ENCODE assay signal across 10 mouse cellular contexts in the genomic region with DNA sequence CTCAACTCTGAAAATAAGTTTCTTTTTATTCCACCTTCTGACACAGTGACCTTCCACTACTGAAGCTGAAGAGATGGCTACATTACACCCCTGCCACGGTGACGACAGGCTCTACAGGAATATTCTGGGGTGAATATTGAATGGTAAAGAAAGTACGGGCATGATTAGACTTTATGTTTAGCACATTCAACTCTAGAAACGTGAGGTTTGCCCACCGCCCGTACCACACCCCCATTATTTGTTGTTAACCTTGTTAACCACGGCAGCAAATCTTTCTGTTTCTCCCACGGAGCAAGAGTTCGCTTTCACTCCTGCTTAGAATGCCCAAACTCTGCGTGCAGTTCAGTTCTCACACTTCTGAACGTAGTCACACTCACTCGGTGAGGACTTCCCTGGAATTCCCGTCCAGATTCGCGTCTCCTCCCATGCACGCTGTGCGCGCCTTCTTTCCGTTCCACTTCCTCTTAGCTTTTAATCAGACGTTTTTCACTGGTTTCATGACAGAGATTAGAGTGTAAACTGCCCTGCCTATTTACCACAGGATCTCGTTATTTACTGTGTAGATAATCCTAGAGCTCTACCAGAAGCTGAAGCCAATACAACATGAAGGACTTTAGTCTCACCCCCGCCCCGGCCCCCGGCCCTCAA.
DNase-seq lines count a peak whose midpoint lies in the region; ATAC-seq and TF ChIP-seq lines count a peak whose summit lies in the region.
"Had no signal": no experiment of that assay in that cellular context is flagged by ENCODE, and none has a peak within 500 bp of the region (broad histone marks: within the 10 kb centered on the region; RNA-seq: fewer than 3 reads in every experiment).

No protein-coding gene starts in this region.

- WGBS in heart, embryonic 12.5 days, result 39% methylated on average over 24 of the region's 24 CpGs
- 76% methylated on average over 24 of the region's 24 CpGs for WGBS in limb, embryonic 10.5 days
- 17% methylated on average over 24 of the region's 24 CpGs for WGBS in stomach, embryonic 14.5 days

- no peaks in the 10 kb centered on the region for H3K27me3 ChIP-seq in heart, embryonic 12.5 days (replicated peaks)
- no peaks in the 10 kb centered on the region for H3K27me3 ChIP-seq in limb, embryonic 10.5 days (ENCODE audit: low read depth, poor library complexity, severe bottlenecking)
- no peaks in the 10 kb centered on the region for H3K27me3 ChIP-seq in stomach, embryonic 14.5 days (ENCODE audit: control insufficient read depth, insufficient read depth, low read length)
- H3K27me3 ChIP-seq: neural tube, embryonic 13.5 days had no signal

- H3K4me1 ChIP-seq in heart, embryonic 12.5 days (replicated peaks), result peaks cover 35% of the 10 kb centered on the region
- peaks cover 48% of the 10 kb centered on the region for H3K4me1 ChIP-seq in limb, embryonic 10.5 days
- peaks cover 47% of the 10 kb centered on the region for H3K4me1 ChIP-seq in stomach, embryonic 14.5 days (ENCODE audit: control insufficient read depth, insufficient read depth, low read length)

- H3K36me3 ChIP-seq in heart, embryonic 12.5 days, result peaks cover 15% of the 10 kb centered on the region
- H3K36me3 ChIP-seq in limb, embryonic 10.5 days, result no peaks in the 10 kb centered on the region
- no peaks in the 10 kb centered on the region for H3K36me3 ChIP-seq in stomach, embryonic 14.5 days (ENCODE audit: control insufficient read depth, insufficient read depth, low read length)
- H3K36me3 ChIP-seq: neural tube, embryonic 13.5 days had no signal

- no peak for DNase-seq in heart, adult 18-20 months
- peak; percentile 41 for DNase-seq in retina, postnatal 1 day
- DNase-seq in retina, embryonic 14.5 days (ENCODE audit: low spot score), result no peak
- no peak for DNase-seq in limb, embryonic 10.5 days (ENCODE audit: low spot score)
- DNase-seq in layer of hippocampus, adult 2 months (ENCODE audit: low spot score in 2 of 2), result no peak
- no peak for DNase-seq in cerebellum, adult 11-12 months
- DNase-seq: thymus, postnatal 14 days had no signal

- H3K4me3 ChIP-seq in heart, embryonic 12.5 days, result no peak overlapping the region
- H3K4me3 ChIP-seq in limb, embryonic 10.5 days, result no peak overlapping the region
- peak overlapping the region; percentile 6 for H3K4me3 ChIP-seq in stomach, embryonic 14.5 days (ENCODE audit: low read depth, low read length)
- H3K4me3 ChIP-seq in layer of hippocampus, adult 2 months, result no peak overlapping the region
- H3K4me3 ChIP-seq: neural tube, embryonic 13.5 days had no signal

- peak overlapping the region; percentile 39 for H3K4me2 ChIP-seq in heart, embryonic 12.5 days
- H3K4me2 ChIP-seq in stomach, embryonic 14.5 days (replicated peaks; ENCODE audit: low read depth, low read length), result peak overlapping the region; percentile 42
- H3K4me2 ChIP-seq: neural tube, embryonic 13.5 days had no signal

- peak overlapping the region; percentile 63 for H3K27ac ChIP-seq in heart, embryonic 12.5 days (ENCODE audit: poor library complexity, severe bottlenecking)
- peak overlapping the region; percentile 72 for H3K27ac ChIP-seq in limb, embryonic 10.5 days
- H3K27ac ChIP-seq in stomach, embryonic 14.5 days (ENCODE audit: low read length), result peak overlapping the region; percentile 92
- H3K27ac ChIP-seq in layer of hippocampus, adult 2 months, result no peak overlapping the region
- H3K27ac ChIP-seq: neural tube, embryonic 13.5 days had no signal

- 0 out of 2 replicates have a peak, but pooled peaks have one; percentile 18 for ATAC-seq in heart, embryonic 12.5 days (ENCODE audit: insufficient number of reproducible peaks, low FRiP score)
- no peak for ATAC-seq in stomach, embryonic 14.5 days (ENCODE audit: insufficient number of reproducible peaks, insufficient read depth, low FRiP score, low read depth)

- TF ChIP-seq CTCF in layer of hippocampus, adult 2 months (conservative IDR thresholded peaks at IDR 0.05), result no peak

- no peaks in the 10 kb centered on the region for H3K9me3 ChIP-seq in heart, embryonic 12.5 days (replicated peaks)
- H3K9me3 ChIP-seq in limb, embryonic 10.5 days (replicated peaks), result no peaks in the 10 kb centered on the region
- H3K9me3 ChIP-seq in stomach, embryonic 14.5 days (ENCODE audit: control insufficient read depth, low read depth, low read length), result no peaks in the 10 kb centered on the region
- H3K9me3 ChIP-seq: neural tube, embryonic 13.5 days had no signal

- no peak overlapping the region for H3K9ac ChIP-seq in heart, embryonic 12.5 days
- no peak overlapping the region; the same call in 1 of the 2 replicates for H3K9ac ChIP-seq in stomach, embryonic 14.5 days (replicated peaks; ENCODE audit: low read depth, low read length)
- H3K9ac ChIP-seq: neural tube, embryonic 13.5 days had no signal
